Mouse (Mus musculus): ENCODE data around the gene Usp5.

GRCm38 (mm10) chr6:124767536-124767919, 61.8 kb downstream of the Usp5 start:
- no peak for TF ChIP-seq CTCF (IDR thresholded peaks at IDR 0.05; ENCODE audit: low read depth, low read length)
- no peak for TF ChIP-seq POLR2A (IDR thresholded peaks at IDR 0.05; ENCODE audit: extremely low read depth, insufficient read depth, low read length)
